Mouse (Mus musculus): ENCODE measurements around the gene Igf1r. TPM values are rescaled to one million over a fixed set of nuclear protein-coding genes. Genes with fewer than 3 reads are reported as not detected.

The Igf1r gene
- polyA plus RNA-seq, 1 experiment from 2014 or later = 9.5 TPM

GRCm38 (mm10) chr7:68097081-68097836, 144.6 kb downstream of the Igf1r start:
- no peak for ATAC-seq
- H3K27ac ChIP-seq (ENCODE audit: low read length) = no peak overlapping the region

GRCm38 (mm10) chr7:68098098-68098497, 145.5 kb downstream of the Igf1r start:
- Histone ChIP-seq H3K9me3 (ENCODE audit: control insufficient read depth, low read length) (no peaks in the 10 kb centered on the region), H3K27me3 (replicated peaks; ENCODE audit: control insufficient read depth, insufficient read depth, low read length) (no peaks in the 10 kb centered on the region), H3K9ac (ENCODE audit: low read depth, low read length) (no peak overlapping the region), H3K4me2 (ENCODE audit: low read depth, low read length) (no peak overlapping the region), H3K36me3 (ENCODE audit: control insufficient read depth, insufficient read depth, low read length) (no peaks in the 10 kb centered on the region), H3K4me1 (ENCODE audit: control insufficient read depth, insufficient read depth, low read length) (peaks cover 14% of the 10 kb centered on the region), H3K4me3 (ENCODE audit: low read length) (no peak overlapping the region), H3K27ac (ENCODE audit: low read length) (no peak overlapping the region)
- 95% methylated on average over 6 of the region's 6 CpGs for WGBS
- no peak for ATAC-seq

More at GRCm38 (mm10) chr7:68097081-68097836, 144.6 kb downstream of the Igf1r start:
- WGBS = 91% methylated on average over 7 of the region's 7 CpGs
- H3K9me3 ChIP-seq (ENCODE audit: control insufficient read depth, low read length) = no peaks in the 10 kb centered on the region
- H3K9ac ChIP-seq (ENCODE audit: low read depth, low read length) = no peak overlapping the region
- H3K36me3 ChIP-seq (ENCODE audit: control insufficient read depth, insufficient read depth, low read length) = no peaks in the 10 kb centered on the region
- H3K4me1 ChIP-seq (ENCODE audit: control insufficient read depth, insufficient read depth, low read length) = peaks cover 8% of the 10 kb centered on the region; the same call in 1 of the 2 replicates
- H3K27me3 ChIP-seq (replicated peaks; ENCODE audit: control insufficient read depth, insufficient read depth, low read length) = no peaks in the 10 kb centered on the region
- H3K4me3 ChIP-seq (ENCODE audit: low read length) = no peak overlapping the region
- no peak overlapping the region for H3K4me2 ChIP-seq (ENCODE audit: low read depth, low read length)

GRCm38 (mm10) chr7:68100388-68100787, 147.8 kb downstream of the Igf1r start:
- no peak overlapping the region for H3K9ac ChIP-seq (ENCODE audit: low read depth, low read length)
- peak; percentile 67 for ATAC-seq

GRCm38 (mm10) chr7:68102456-68103177, 150.0 kb downstream of the Igf1r start:
- no peaks in the 10 kb centered on the region for H3K36me3 ChIP-seq (ENCODE audit: control insufficient read depth, insufficient read depth, low read length)
- H3K9me3 ChIP-seq (ENCODE audit: control insufficient read depth, low read length) = no peaks in the 10 kb centered on the region
- no peak overlapping the region for H3K4me3 ChIP-seq (ENCODE audit: low read length)
- no peak overlapping the region for H3K27ac ChIP-seq (ENCODE audit: low read length)
- H3K4me1 ChIP-seq (ENCODE audit: control insufficient read depth, insufficient read depth, low read length) = peaks cover 6% of the 10 kb centered on the region; the same call in 1 of the 2 replicates
- ATAC-seq = no peak
- H3K9ac ChIP-seq (ENCODE audit: low read depth, low read length) = no peak overlapping the region
- H3K27me3 ChIP-seq (replicated peaks; ENCODE audit: control insufficient read depth, insufficient read depth, low read length) = no peaks in the 10 kb centered on the region
- H3K4me2 ChIP-seq (ENCODE audit: low read depth, low read length) = no peak overlapping the region
- WGBS = 62% methylated on average over 15 of the region's 15 CpGs

More at GRCm38 (mm10) chr7:68100388-68100787, 147.8 kb downstream of the Igf1r start:
- Histone ChIP-seq H3K9me3 (ENCODE audit: control insufficient read depth, low read length) (no peaks in the 10 kb centered on the region), H3K4me2 (ENCODE audit: low read depth, low read length) (no peak overlapping the region), H3K36me3 (ENCODE audit: control insufficient read depth, insufficient read depth, low read length) (no peaks in the 10 kb centered on the region), H3K4me1 (ENCODE audit: control insufficient read depth, insufficient read depth, low read length) (peaks cover 6% of the 10 kb centered on the region; the same call in 1 of the 2 replicates), H3K4me3 (ENCODE audit: low read length) (no peak overlapping the region), H3K27me3 (replicated peaks; ENCODE audit: control insufficient read depth, insufficient read depth, low read length) (no peaks in the 10 kb centered on the region), H3K27ac (ENCODE audit: low read length) (no peak overlapping the region)
- 50% methylated on average over 10 of the region's 10 CpGs for WGBS

GRCm38 (mm10) chr7:68103178-68103530, 150.5 kb downstream of the Igf1r start:
- Histone ChIP-seq H3K4me2 (ENCODE audit: low read depth, low read length) (no peak overlapping the region), H3K27ac (ENCODE audit: low read length) (no peak overlapping the region), H3K4me3 (ENCODE audit: low read length) (no peak overlapping the region), H3K36me3 (ENCODE audit: control insufficient read depth, insufficient read depth, low read length) (no peaks in the 10 kb centered on the region), H3K4me1 (ENCODE audit: control insufficient read depth, insufficient read depth, low read length) (peaks cover 6% of the 10 kb centered on the region; the same call in 1 of the 2 replicates), H3K9me3 (ENCODE audit: control insufficient read depth, low read length) (no peaks in the 10 kb centered on the region), H3K27me3 (replicated peaks; ENCODE audit: control insufficient read depth, insufficient read depth, low read length) (no peaks in the 10 kb centered on the region), H3K9ac (ENCODE audit: low read depth, low read length) (no peak overlapping the region)
- ATAC-seq = no peak
- 44% methylated on average over 2 of the region's 2 CpGs for WGBS

GRCm38 (mm10) chr7:68111532-68111931, 158.9 kb downstream of the Igf1r start:
- ATAC-seq = no peak
- Histone ChIP-seq H3K9ac (ENCODE audit: low read depth, low read length) (no peak overlapping the region), H3K27ac (ENCODE audit: low read length) (no peak overlapping the region), H3K27me3 (replicated peaks; ENCODE audit: control insufficient read depth, insufficient read depth, low read length) (no peaks in the 10 kb centered on the region), H3K36me3 (ENCODE audit: control insufficient read depth, insufficient read depth, low read length) (no peaks in the 10 kb centered on the region), H3K4me2 (ENCODE audit: low read depth, low read length) (no peak overlapping the region), H3K4me3 (ENCODE audit: low read length) (no peak overlapping the region), H3K4me1 (ENCODE audit: control insufficient read depth, insufficient read depth, low read length) (no peaks in the 10 kb centered on the region), H3K9me3 (ENCODE audit: control insufficient read depth, low read length) (no peaks in the 10 kb centered on the region)
- 86% methylated on average over 4 of the region's 4 CpGs for WGBS

GRCm38 (mm10) chr7:68112582-68112981, 160.0 kb downstream of the Igf1r start:
- Histone ChIP-seq H3K4me3 (ENCODE audit: low read length) (no peak overlapping the region), H3K9me3 (ENCODE audit: control insufficient read depth, low read length) (no peaks in the 10 kb centered on the region), H3K4me1 (ENCODE audit: control insufficient read depth, insufficient read depth, low read length) (no peaks in the 10 kb centered on the region), H3K27ac (ENCODE audit: low read length) (no peak overlapping the region), H3K36me3 (ENCODE audit: control insufficient read depth, insufficient read depth, low read length) (no peaks in the 10 kb centered on the region), H3K4me2 (ENCODE audit: low read depth, low read length) (no peak overlapping the region), H3K9ac (ENCODE audit: low read depth, low read length) (no peak overlapping the region), H3K27me3 (replicated peaks; ENCODE audit: control insufficient read depth, insufficient read depth, low read length) (no peaks in the 10 kb centered on the region)
- ATAC-seq = no peak
- WGBS = 74% methylated on average over 8 of the region's 8 CpGs

- no peaks in the 10 kb centered on the region for H3K27me3 ChIP-seq (replicated peaks; ENCODE audit: control insufficient read depth, insufficient read depth, low read length)
- 60% methylated on average over 5 of the region's 5 CpGs for WGBS
- peaks cover 2% of the 10 kb centered on the region; the same call in 1 of the 2 replicates for H3K4me1 ChIP-seq (ENCODE audit: control insufficient read depth, insufficient read depth, low read length)
- H3K4me3 ChIP-seq (ENCODE audit: low read length) = no peak overlapping the region
- ATAC-seq = no peak
- H3K36me3 ChIP-seq (ENCODE audit: control insufficient read depth, insufficient read depth, low read length) = no peaks in the 10 kb centered on the region
- no peak overlapping the region for H3K9ac ChIP-seq (ENCODE audit: low read depth, low read length)
- H3K4me2 ChIP-seq (ENCODE audit: low read depth, low read length) = no peak overlapping the region
- H3K9me3 ChIP-seq (ENCODE audit: control insufficient read depth, low read length) = no peaks in the 10 kb centered on the region
- H3K27ac ChIP-seq (ENCODE audit: low read length) = no peak overlapping the region
Measured at GRCm38 (mm10) chr7:68114364-68114763, 161.7 kb downstream of the Igf1r start.

GRCm38 (mm10) chr7:68114983-68115715, 162.5 kb downstream of the Igf1r start:
- H3K27me3 ChIP-seq (replicated peaks; ENCODE audit: control insufficient read depth, insufficient read depth, low read length) = no peaks in the 10 kb centered on the region
- peaks cover 4% of the 10 kb centered on the region; the same call in 1 of the 2 replicates for H3K4me1 ChIP-seq (ENCODE audit: control insufficient read depth, insufficient read depth, low read length)
- H3K27ac ChIP-seq (ENCODE audit: low read length) = no peak overlapping the region
- H3K36me3 ChIP-seq (ENCODE audit: control insufficient read depth, insufficient read depth, low read length) = no peaks in the 10 kb centered on the region
- H3K4me3 ChIP-seq (ENCODE audit: low read length) = no peak overlapping the region
- no peak overlapping the region for H3K9ac ChIP-seq (ENCODE audit: low read depth, low read length)
- H3K9me3 ChIP-seq (ENCODE audit: control insufficient read depth, low read length) = no peaks in the 10 kb centered on the region
- no peak overlapping the region for H3K4me2 ChIP-seq (ENCODE audit: low read depth, low read length)
- WGBS = 73% methylated on average over 21 of the region's 21 CpGs
- ATAC-seq = no peak
